Mouse (Mus musculus): ENCODE data around the gene Socs7.

Socs7 gene

DNA sequence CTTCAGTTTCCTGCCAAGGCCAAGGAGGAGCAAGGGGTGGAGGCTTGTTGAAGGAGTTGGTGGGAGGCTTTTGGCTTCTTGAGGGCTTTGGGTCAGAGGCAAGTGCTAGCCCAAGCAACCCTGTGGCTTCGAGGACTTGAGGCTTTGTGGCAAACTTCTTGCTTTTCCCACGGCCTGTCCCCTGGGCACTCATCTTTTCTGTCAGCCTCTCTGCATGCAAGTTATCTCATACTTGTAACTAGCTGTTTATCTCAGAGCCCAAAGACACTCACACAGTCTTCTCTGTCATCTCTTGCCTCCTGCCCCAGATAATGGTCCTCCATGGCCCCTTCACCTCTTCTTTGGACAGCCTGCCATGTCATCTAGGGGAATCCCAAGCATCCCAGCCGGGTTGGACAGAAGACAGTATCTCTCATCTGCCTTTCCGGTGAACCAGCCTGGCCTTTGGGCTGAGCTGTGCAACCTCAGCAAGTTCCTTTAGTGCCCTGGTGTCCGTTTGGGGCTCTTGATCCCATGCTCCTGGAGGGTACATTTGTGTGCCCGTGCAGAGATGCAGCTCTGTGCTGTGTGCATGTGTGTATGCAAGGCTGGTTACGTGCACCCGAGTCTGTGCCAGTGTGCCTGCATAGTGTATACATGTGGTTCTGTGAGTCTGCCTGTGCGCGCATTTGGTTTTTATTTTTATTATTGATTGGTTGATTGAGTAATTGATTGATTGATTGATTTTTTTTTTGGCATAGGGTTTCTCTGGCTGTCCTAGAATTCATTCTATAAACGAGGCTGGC, 80.7 kb downstream of the Socs7 start:
- DNase-seq (ENCODE audit: low read depth, low spot score), result no peak

DNA sequence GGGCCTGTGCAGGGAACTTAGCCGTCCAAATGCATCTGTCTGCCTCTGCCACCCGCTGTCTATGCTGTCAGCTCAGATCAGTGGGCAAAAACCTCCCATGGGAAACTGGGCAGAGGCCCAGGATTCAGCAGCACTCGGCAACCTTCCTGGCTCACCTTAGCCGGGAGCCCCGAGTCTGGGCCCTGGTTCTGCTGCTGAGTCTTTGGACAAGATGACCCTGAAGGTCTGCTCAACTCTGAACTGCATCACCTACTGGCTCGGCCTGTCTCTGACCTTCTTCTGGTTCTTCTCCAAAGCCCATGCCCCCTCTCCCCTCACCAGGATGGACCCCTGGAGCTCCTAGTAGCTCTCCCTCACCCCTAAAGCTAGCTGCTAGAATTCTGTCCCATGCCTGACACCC, 83.2 kb downstream of the Socs7 start:
- DNase-seq (ENCODE audit: low read depth, low spot score), result no peak

DNA sequence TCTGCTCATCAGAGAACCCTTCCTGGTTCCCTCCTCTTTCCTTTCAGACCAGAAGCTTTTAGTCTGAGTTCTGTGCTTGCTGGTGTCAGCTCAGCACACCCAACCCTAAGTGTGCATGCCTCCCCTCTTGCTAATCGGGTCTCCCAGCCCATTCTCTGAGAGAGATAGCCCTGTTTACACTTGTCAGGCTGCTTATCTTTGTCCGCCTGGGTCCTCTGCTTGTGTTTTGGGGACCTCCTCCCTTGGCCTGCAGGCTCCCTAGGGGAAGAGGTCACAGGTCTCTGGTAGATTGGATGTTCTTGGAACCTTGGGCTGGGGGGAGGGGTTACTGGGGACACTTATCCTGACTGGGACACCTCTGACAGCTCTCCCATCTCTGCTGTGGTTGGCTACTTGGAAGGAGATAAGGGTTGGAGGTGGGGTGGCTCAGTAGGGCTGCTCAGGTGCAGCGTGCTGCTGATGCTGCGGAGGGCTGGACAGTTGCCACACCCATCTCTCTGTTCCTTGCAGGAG, 83.7 kb downstream of the Socs7 start:
- no peak for DNase-seq (ENCODE audit: low read depth, low spot score)

DNA sequence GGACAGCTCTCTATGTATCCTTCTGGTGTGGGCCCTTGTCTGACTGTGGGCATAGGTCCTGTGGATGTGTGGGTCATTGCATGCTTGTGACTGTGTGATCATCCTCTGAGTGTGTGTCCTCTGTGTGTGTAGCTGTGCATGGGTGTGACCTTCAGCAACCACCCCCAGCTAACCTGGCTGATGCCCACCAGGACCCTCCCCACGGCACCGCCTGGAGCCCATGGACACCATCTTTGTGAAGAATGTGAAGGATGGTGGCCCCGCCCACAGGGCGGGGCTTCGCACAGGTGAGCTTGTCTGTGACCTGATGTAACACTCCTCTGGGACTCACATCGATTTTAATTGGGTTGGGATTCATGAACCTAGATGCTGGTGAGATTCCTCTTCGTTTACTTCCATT, 85.6 kb downstream of the Socs7 start:
- DNase-seq (ENCODE audit: low read depth, low spot score), result no peak

Measured in CD4-positive, CD25-positive, alpha-beta regulatory T cell, adult 2 months (primary cell).